Mouse (Mus musculus): ENCODE results near the gene Gm43720. TPM values are rescaled to one million over a fixed set of nuclear protein-coding genes. Genes with fewer than 3 reads are reported as not detected.

Gm43720 gene
- not detected for polyA plus RNA-seq (2017; shearing (Covaris generic))

GRCm38 (mm10) chr5:138279585-138280424, at the start of gene Gm43720, which contains the start of the genes Gpc2 and Stag3:
TSS of gene Gm43720 (minus strand) at chr5:138279958.
TSS of gene Gpc2 (minus strand) at chr5:138280005.
TSS of gene Stag3 (plus strand) at chr5:138280240.

DNA sequence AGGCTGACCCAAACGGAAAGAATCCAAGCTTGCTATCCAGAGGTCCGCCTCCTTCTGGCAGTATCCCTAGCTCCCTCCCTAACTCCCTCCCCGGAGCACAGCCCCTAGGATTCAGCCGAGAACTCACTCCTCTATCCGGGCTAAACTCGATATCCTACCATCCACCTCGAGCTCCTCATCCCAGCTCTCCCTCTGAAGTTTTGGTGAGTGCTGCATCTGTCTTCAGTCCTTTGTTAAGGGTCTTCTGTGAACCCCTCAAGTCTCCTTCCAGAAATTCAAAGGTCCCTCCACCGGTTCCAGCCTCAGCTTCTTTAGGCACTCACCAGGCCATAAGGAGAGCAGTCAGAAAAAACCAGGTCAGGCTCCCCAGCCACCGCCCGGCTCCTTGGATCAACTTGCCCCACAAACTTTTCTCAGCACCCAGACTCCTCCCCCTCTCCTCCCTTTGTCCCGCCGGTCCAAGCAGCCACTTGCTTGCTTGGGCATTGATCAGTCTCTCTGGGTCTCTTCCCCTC, 7.3 kb downstream of the Gm43720 start, which contains the start of gene Gal3st4:
Gal3st4 (minus strand) TSS at position 432 of the 515 bp plus-strand sequence.

GRCm38 (mm10) chr5:138263260-138264206, 16.2 kb downstream of the Gm43720 start, which contains the start of gene BC037034:
TSS of gene BC037034 (minus strand) at chr5:138264033.

DNA sequence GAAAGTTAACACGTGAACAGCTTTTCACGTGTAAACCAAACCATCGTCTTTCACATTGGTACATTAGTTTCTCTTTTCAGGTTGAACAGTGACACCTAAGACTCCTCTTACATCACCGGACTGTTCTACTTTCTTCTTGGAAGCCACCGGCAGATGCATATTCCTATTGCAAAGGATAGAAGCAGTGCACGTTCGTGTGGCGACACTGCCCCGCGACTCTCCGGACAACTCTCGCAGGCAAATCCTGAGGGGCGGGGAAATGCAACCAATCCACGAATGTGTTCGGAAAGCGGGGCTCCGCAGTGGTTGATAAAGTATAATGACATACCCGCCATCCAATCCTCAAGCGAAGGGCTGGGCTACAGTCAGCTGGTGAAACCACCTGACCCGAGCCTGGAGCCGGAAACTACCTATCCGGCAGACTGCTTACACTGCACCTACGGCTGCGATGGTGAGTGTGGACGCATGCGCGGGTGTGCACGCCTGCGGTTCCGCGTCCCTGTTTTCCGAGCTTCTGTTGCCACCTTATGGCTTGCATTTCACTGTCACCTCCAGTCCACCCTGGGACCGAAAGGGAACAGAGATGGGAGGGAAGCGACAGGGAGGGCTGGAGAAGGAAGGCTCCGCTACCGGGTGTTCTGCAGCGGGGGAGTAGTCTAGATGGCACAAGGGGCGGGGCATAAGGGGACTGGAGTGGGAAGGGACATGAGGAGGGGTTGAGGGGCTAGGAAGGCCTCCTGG, 24.2 kb downstream of the Gm43720 start, which contains the start of gene Lamtor4:
Lamtor4 (plus strand) TSS at position 130 of the 741 bp plus-strand sequence.

GRCm38 (mm10) chr5:138225700-138226099, 54.1 kb downstream of the Gm43720 start, which contains the start of gene Nxpe5:
TSS of gene Nxpe5 (plus strand) at chr5:138225898.

Other genes starting within 250 kb of the Gm43720 start
- not detected for gene Smok3c, start 226.8 kb downstream of the Gm43720 start, polyA plus RNA-seq (2017; shearing (Covaris generic))
- 14.8 TPM for gene Zkscan1, start 194.9 kb downstream of the Gm43720 start, polyA plus RNA-seq (2017; shearing (Covaris generic))
- gene Zscan21, start 163.1 kb downstream of the Gm43720 start, polyA plus RNA-seq (2017; shearing (Covaris generic)): 25.6 TPM
- 6.5 TPM for gene Zfp113, start 124.2 kb downstream of the Gm43720 start, polyA plus RNA-seq (2017; shearing (Covaris generic))
- 120 TPM for gene Cops6, start 118.9 kb downstream of the Gm43720 start, polyA plus RNA-seq (2017; shearing (Covaris generic))
- 7.1 TPM for gene Ap4m1, start 108.0 kb downstream of the Gm43720 start, polyA plus RNA-seq (2017; shearing (Covaris generic))
- 54.5 TPM for gene Mcm7, start 107.5 kb downstream of the Gm43720 start, polyA plus RNA-seq (2017; shearing (Covaris generic))
- gene Taf6, start 92.5 kb downstream of the Gm43720 start, polyA plus RNA-seq (2017; shearing (Covaris generic)): 30.8 TPM
- 13.4 TPM for gene Cnpy4, start 92.5 kb downstream of the Gm43720 start, polyA plus RNA-seq (2017; shearing (Covaris generic))
- gene Mblac1, start 85.6 kb downstream of the Gm43720 start, polyA plus RNA-seq (2017; shearing (Covaris generic)): not detected
- not detected for gene Nxpe5, start 54.1 kb downstream of the Gm43720 start, polyA plus RNA-seq (2017; shearing (Covaris generic))
- 32.6 TPM for gene Lamtor4, start 24.5 kb downstream of the Gm43720 start, polyA plus RNA-seq (2017; shearing (Covaris generic))
- 20.1 TPM for gene BC037034, start 15.9 kb downstream of the Gm43720 start, polyA plus RNA-seq (2017; shearing (Covaris generic))
- gene Gal3st4, start 7.1 kb downstream of the Gm43720 start, polyA plus RNA-seq (2017; shearing (Covaris generic)): not detected
- gene Gpc2, start within 50 bp of the Gm43720 start, polyA plus RNA-seq (2017; shearing (Covaris generic)): 2.1 TPM
- 0.75 TPM for gene Stag3, start 282 bp upstream of the Gm43720 start, polyA plus RNA-seq (2017; shearing (Covaris generic))
- 2.5 TPM for gene Pvrig, start 62.0 kb upstream of the Gm43720 start, polyA plus RNA-seq (2017; shearing (Covaris generic))
- gene Zfp157, start 161.5 kb upstream of the Gm43720 start, polyA plus RNA-seq (2017; shearing (Covaris generic)): 7.1 TPM